Comparison of ENCODE assay signal across 7 mouse cellular contexts in genomic region chr16:20673706-20674303, GRCm38 (mm10). TPM values are rescaled to one million over a fixed set of nuclear protein-coding genes. Genes with fewer than 3 reads are reported as not detected.
DNase-seq lines count a peak whose midpoint lies in the region; ATAC-seq and TF ChIP-seq lines count a peak whose summit lies in the region.

No protein-coding gene starts in this region.

- peak overlapping the region; percentile 38; the same call in 1 of the 2 replicates for H3K27ac ChIP-seq in CH12.LX (ENCODE audit: insufficient read depth, low read depth)
- peak overlapping the region; percentile 91 for H3K27ac ChIP-seq in hindbrain, embryonic 16.5 days (ENCODE audit: low read depth, low read length)
- peak overlapping the region; percentile 95 for H3K27ac ChIP-seq in liver, embryonic 13.5 days
- H3K27ac ChIP-seq in spleen, adult 2 months (ENCODE audit: insufficient read depth, low read length): peak overlapping the region; percentile 50; the same call in 1 of the 2 replicates

- H3K4me1 ChIP-seq in CH12.LX (ENCODE audit: control insufficient read depth in 1 of 2, insufficient read depth in 2 of 2): peaks cover 15 to 48% of the 10 kb centered on the region in 2 experiments
- H3K4me1 ChIP-seq in hindbrain, embryonic 16.5 days (ENCODE audit: control insufficient read depth, insufficient read depth, low read depth, low read length): peaks cover 23% of the 10 kb centered on the region
- peaks cover 60% of the 10 kb centered on the region for H3K4me1 ChIP-seq in liver, embryonic 13.5 days (replicated peaks)
- peaks cover 8% of the 10 kb centered on the region; the same call in 1 of the 2 replicates for H3K4me1 ChIP-seq in spleen, adult 2 months (ENCODE audit: control insufficient read depth, insufficient read depth, insufficient read length)

- peak overlapping the region; percentile 97 for H3K9ac ChIP-seq in CH12.LX (ENCODE audit: insufficient read depth, low read depth)
- peak overlapping the region; percentile 90 for H3K9ac ChIP-seq in hindbrain, embryonic 16.5 days (ENCODE audit: low read depth, low read length)
- H3K9ac ChIP-seq in liver, embryonic 13.5 days: peak overlapping the region; percentile 96

- H3K9me3 ChIP-seq in CH12.LX (replicated peaks; ENCODE audit: low read length): no peaks in the 10 kb centered on the region
- no peaks in the 10 kb centered on the region for H3K9me3 ChIP-seq in hindbrain, embryonic 16.5 days (ENCODE audit: control insufficient read depth, low read length)
- H3K9me3 ChIP-seq in liver, embryonic 13.5 days (replicated peaks): no peaks in the 10 kb centered on the region

- peaks cover 60% of the 10 kb centered on the region for H3K79me2 ChIP-seq in CH12.LX (replicated peaks; ENCODE audit: control insufficient read depth, extremely low read depth, insufficient read depth, poor library complexity, severe bottlenecking)

- TF ChIP-seq RAD21 in CH12.LX (IDR thresholded peaks at IDR 0.05; ENCODE audit: low read depth, low read length): no peak

- H3K27me3 ChIP-seq in CH12.LX (replicated peaks): no peaks in the 10 kb centered on the region
- no peaks in the 10 kb centered on the region for H3K27me3 ChIP-seq in hindbrain, embryonic 16.5 days (replicated peaks; ENCODE audit: control insufficient read depth, insufficient read depth, low read length)
- H3K27me3 ChIP-seq in liver, embryonic 13.5 days: no peaks in the 10 kb centered on the region
- no peaks in the 10 kb centered on the region; the same call in 1 of the 2 replicates for H3K27me3 ChIP-seq in spleen, adult 2 months (ENCODE audit: control insufficient read depth, insufficient read depth, low read length)

- WGBS in hindbrain, embryonic 16.5 days: 14% methylated on average over 14 of the region's 14 CpGs
- 3% methylated on average over 14 of the region's 14 CpGs for WGBS in liver, embryonic 13.5 days (ENCODE audit: insufficient replicate concordance)
- 4% methylated on average over 14 of the region's 14 CpGs for WGBS in spleen, adult 2 months

- no peak for TF ChIP-seq POLR2A in CH12.LX (IDR thresholded peaks at IDR 0.05; ENCODE audit: low read depth, low read length)
- no peak for TF ChIP-seq POLR2A in spleen, adult 2 months (IDR thresholded peaks at IDR 0.05; ENCODE audit: low read depth, low read length)

- peak overlapping the region; percentile 83 for H3K4me2 ChIP-seq in CH12.LX (ENCODE audit: insufficient read depth, low read depth, poor library complexity, severe bottlenecking)
- peak overlapping the region; percentile 92 for H3K4me2 ChIP-seq in hindbrain, embryonic 16.5 days (ENCODE audit: low read length)
- peak overlapping the region; percentile 83 for H3K4me2 ChIP-seq in liver, embryonic 13.5 days

- dilution Hi-C loops in CH12.LX (cut with MboI; ENCODE audit: extremely low pct_ligation_motif_present, extremely low pct_unique_long_range_greater_than_20kb, low sequenced_read_pairs): no loop called here

- H3K4me3 ChIP-seq in CH12.LX (replicated peaks in 1 of 3; ENCODE audit: low read depth in 2 of 3, low read length in 2 of 3, poor library complexity in 1 of 3): peak overlapping the region; percentile 75 to 94 (median 87)
- peak overlapping the region; percentile 96 for H3K4me3 ChIP-seq in hindbrain, embryonic 16.5 days (ENCODE audit: low read length)
- peak overlapping the region; percentile 98 for H3K4me3 ChIP-seq in liver, embryonic 13.5 days (replicated peaks)
- peak overlapping the region; percentile 61 for H3K4me3 ChIP-seq in spleen, adult 2 months (ENCODE audit: extremely low read depth, insufficient read depth, insufficient read length)

- no peak for TF ChIP-seq EP300 in CH12.LX (IDR thresholded peaks at IDR 0.05; ENCODE audit: low read length)

- ATAC-seq in activated CD4-positive, CD25-positive, alpha-beta regulatory T cell, adult 4 months: peak; percentile 17
- ATAC-seq in erythroblast, adult 5-6 weeks (replicated peaks; ENCODE audit: low FRiP score, poor library complexity, severe bottlenecking): peak; percentile 54
- ATAC-seq in hindbrain, embryonic 16.5 days: no peak
- ATAC-seq in liver, embryonic 13.5 days (ENCODE audit: low read depth): peak; percentile 78

- H3K36me3 ChIP-seq in CH12.LX (replicated peaks in 1 of 2; ENCODE audit: control insufficient read depth in 1 of 2, insufficient read depth in 1 of 2, low read length in 1 of 2): peaks cover 40 to 50% of the 10 kb centered on the region in 2 experiments
- H3K36me3 ChIP-seq in hindbrain, embryonic 16.5 days (ENCODE audit: control insufficient read depth, insufficient read depth, low read length): peaks cover 33% of the 10 kb centered on the region
- H3K36me3 ChIP-seq in liver, embryonic 13.5 days: peaks cover 48% of the 10 kb centered on the region
- H3K36me3 ChIP-seq in spleen, adult 2 months (ENCODE audit: control insufficient read depth, insufficient read depth, low read length): peaks cover 16% of the 10 kb centered on the region

- TF ChIP-seq CTCF in CH12.LX (conservative IDR thresholded peaks at IDR 0.05 in 1 of 2, IDR thresholded peaks at IDR 0.05 in 1 of 2; ENCODE audit: low read depth in 2 of 2, low read length in 2 of 2): no peak
- TF ChIP-seq CTCF in spleen, adult 2 months (IDR thresholded peaks at IDR 0.05; ENCODE audit: extremely low read depth, insufficient read depth, insufficient read length, insufficient replicate concordance): no peak

- DNase-seq in CH12.LX (ENCODE audit: extremely low read depth): peak; percentile 70
- peak; percentile 75 for DNase-seq in liver, embryonic 13.5 days
- peak in 1 of 2 experiments; percentile 13 for DNase-seq in spleen, adult 2 months (ENCODE audit: low read depth in 1 of 2, low spot score in 2 of 2)
- DNase-seq in layer of hippocampus, adult 8-10 months (ENCODE audit: low spot score in 2 of 2): no peak

- in situ Hi-C loops in CH12.LX (cut with MboI; ENCODE audit: low pct_ligation_motif_present, low pct_unique_long_range_greater_than_20kb, low sequenced_read_pairs): no loop called here

RNA-seq across cellular contexts. Expression of gene Eif4g1, which starts 5.7 kb away (rescaled TPM):
- total RNA-seq in CH12.LX (2012; rRNA removed): 473 and 601 TPM in 2 replicates
- total RNA-seq in CH12.LX (2014; rRNA removed): 370 and 403 TPM in 2 replicates
- 492 and 519 TPM in 2 replicates for polyA plus RNA-seq in CH12.LX (2012; ENCODE audit: insufficient read length, low read depth)
- 10 to 100 TPM; 44.6 to 82.1 TPM for polyA plus RNA-seq in activated CD4-positive, CD25-positive, alpha-beta regulatory T cell, adult 4 months (2017; shearing (Covaris generic))
- 60.1 and 64.6 TPM in 2 replicates for total RNA-seq in erythroblast, adult 5-6 weeks (2015; ENCODE audit: low replicate concordance)
- 71.0 and 76.1 TPM in 2 replicates for total RNA-seq in erythroblast, adult 5-6 weeks (2017; ENCODE audit: low replicate concordance)
- polyA plus RNA-seq in hindbrain, embryonic 16.5 days (2015; fragmentation: Nextera tagmentation; extraction: Ambion mirVana): 133 and 143 TPM in 2 replicates
- 99.1 and 114 TPM in 2 replicates for polyA plus RNA-seq in liver, embryonic 13.5 days (2015; fragmentation: Nextera tagmentation; extraction: Ambion mirVana)
- 257 and 351 TPM in 2 replicates for polyA plus RNA-seq in spleen, adult 2 months (2012; rRNA removed)
- total RNA-seq in layer of hippocampus, adult 8-10 months (2022): 100 to 1,000 TPM; 273 to 282 (median 281) TPM

RNA-seq across cellular contexts. Expression of gene Fam131a, which starts 19.2 kb away (rescaled TPM):
- total RNA-seq in CH12.LX (2012; rRNA removed): 1.0 and 1.3 TPM in 2 replicates
- 0.50 and 0.77 TPM in 2 replicates for total RNA-seq in CH12.LX (2014; rRNA removed)
- polyA plus RNA-seq in CH12.LX (2012; ENCODE audit: insufficient read length, low read depth): 0.67 and 1.4 TPM in 2 replicates
- polyA plus RNA-seq in activated CD4-positive, CD25-positive, alpha-beta regulatory T cell, adult 4 months (2017; shearing (Covaris generic)): 1 to 10 TPM in 1 of 2 experiments, not detected in 1; 1.2 TPM
- not detected in 2 replicates for total RNA-seq in erythroblast, adult 5-6 weeks (2015; ENCODE audit: low replicate concordance)
- total RNA-seq in erythroblast, adult 5-6 weeks (2017; ENCODE audit: low replicate concordance): 0.26 and 0.70 TPM in 2 replicates
- polyA plus RNA-seq in hindbrain, embryonic 16.5 days (2015; fragmentation: Nextera tagmentation; extraction: Ambion mirVana): 49.6 and 56.7 TPM in 2 replicates
- polyA plus RNA-seq in liver, embryonic 13.5 days (2015; fragmentation: Nextera tagmentation; extraction: Ambion mirVana): 1.0 TPM in 2 replicates
- 5.9 and 8.3 TPM in 2 replicates for polyA plus RNA-seq in spleen, adult 2 months (2012; rRNA removed)
- total RNA-seq in layer of hippocampus, adult 8-10 months (2022): 100 to 1,000 TPM; 395 to 431 (median 412) TPM

RNA-seq across cellular contexts. Expression of gene Psmd2, which starts 22.4 kb away (rescaled TPM):
- total RNA-seq in CH12.LX (2012; rRNA removed): 340 and 410 TPM in 2 replicates
- 267 and 273 TPM in 2 replicates for total RNA-seq in CH12.LX (2014; rRNA removed)
- polyA plus RNA-seq in CH12.LX (2012; ENCODE audit: insufficient read length, low read depth): 528 and 678 TPM in 2 replicates
- 100 to 1,000 TPM; 152 to 157 TPM for polyA plus RNA-seq in activated CD4-positive, CD25-positive, alpha-beta regulatory T cell, adult 4 months (2017; shearing (Covaris generic))
- 27.9 and 60.4 TPM in 2 replicates for total RNA-seq in erythroblast, adult 5-6 weeks (2015; ENCODE audit: low replicate concordance)
- total RNA-seq in erythroblast, adult 5-6 weeks (2017; ENCODE audit: low replicate concordance): 82.0 and 97.2 TPM in 2 replicates
- polyA plus RNA-seq in hindbrain, embryonic 16.5 days (2015; fragmentation: Nextera tagmentation; extraction: Ambion mirVana): 372 and 378 TPM in 2 replicates
- 222 and 257 TPM in 2 replicates for polyA plus RNA-seq in liver, embryonic 13.5 days (2015; fragmentation: Nextera tagmentation; extraction: Ambion mirVana)
- polyA plus RNA-seq in spleen, adult 2 months (2012; rRNA removed): 41.8 and 42.7 TPM in 2 replicates
- total RNA-seq in layer of hippocampus, adult 8-10 months (2022): 100 to 1,000 TPM; 222 to 231 (median 228) TPM

RNA-seq across cellular contexts. Expression of gene Polr2h, which starts 43.7 kb away (rescaled TPM):
- 157 and 189 TPM in 2 replicates for total RNA-seq in CH12.LX (2012; rRNA removed)
- total RNA-seq in CH12.LX (2014; rRNA removed): 183 and 189 TPM in 2 replicates
- polyA plus RNA-seq in CH12.LX (2012; ENCODE audit: insufficient read length, low read depth): 117 and 146 TPM in 2 replicates
- 10 to 100 TPM; 72.6 to 80.2 TPM for polyA plus RNA-seq in activated CD4-positive, CD25-positive, alpha-beta regulatory T cell, adult 4 months (2017; shearing (Covaris generic))
- total RNA-seq in erythroblast, adult 5-6 weeks (2015; ENCODE audit: low replicate concordance): 7.9 and 15.9 TPM in 2 replicates
- 4.0 and 4.3 TPM in 2 replicates for total RNA-seq in erythroblast, adult 5-6 weeks (2017; ENCODE audit: low replicate concordance)
- polyA plus RNA-seq in hindbrain, embryonic 16.5 days (2015; fragmentation: Nextera tagmentation; extraction: Ambion mirVana): 87.7 and 94.6 TPM in 2 replicates
- 59.1 and 64.7 TPM in 2 replicates for polyA plus RNA-seq in liver, embryonic 13.5 days (2015; fragmentation: Nextera tagmentation; extraction: Ambion mirVana)
- 8.5 and 10.0 TPM in 2 replicates for polyA plus RNA-seq in spleen, adult 2 months (2012; rRNA removed)
- 10 to 100 TPM; 18.6 to 29.3 (median 22.7) TPM for total RNA-seq in layer of hippocampus, adult 8-10 months (2022)

RNA-seq across cellular contexts. Expression of gene Clcn2, which starts 43.7 kb away (rescaled TPM):
- total RNA-seq in CH12.LX (2012; rRNA removed) (4.2 and 4.5 TPM in 2 replicates), CH12.LX (2014; rRNA removed) (1.2 and 1.4 TPM in 2 replicates)
- 3.5 and 4.1 TPM in 2 replicates for polyA plus RNA-seq in CH12.LX (2012; ENCODE audit: insufficient read length, low read depth)
- polyA plus RNA-seq in activated CD4-positive, CD25-positive, alpha-beta regulatory T cell, adult 4 months (2017; shearing (Covaris generic)): 1 to 10 TPM; 1.3 to 2.0 TPM
- 1.7 and 5.0 TPM in 2 replicates for total RNA-seq in erythroblast, adult 5-6 weeks (2015; ENCODE audit: low replicate concordance)
- total RNA-seq in erythroblast, adult 5-6 weeks (2017; ENCODE audit: low replicate concordance): 3.3 and 8.9 TPM in 2 replicates
- 24.9 and 26.8 TPM in 2 replicates for polyA plus RNA-seq in hindbrain, embryonic 16.5 days (2015; fragmentation: Nextera tagmentation; extraction: Ambion mirVana)
- 7.4 and 7.6 TPM in 2 replicates for polyA plus RNA-seq in liver, embryonic 13.5 days (2015; fragmentation: Nextera tagmentation; extraction: Ambion mirVana)
- 8.5 and 12.1 TPM in 2 replicates for polyA plus RNA-seq in spleen, adult 2 months (2012; rRNA removed)
- total RNA-seq in layer of hippocampus, adult 8-10 months (2022): 100 to 1,000 TPM in 1 of 4 experiments, 10 to 100 TPM in 3; 83.1 to 103 (median 87.5) TPM

Comparison
In these comparisons a context has a peak if more than half of its experiments do, and no peak if none do; other contexts are left out.
1. DNase-seq: peak in CH12.LX (single experiment) and liver, embryonic 13.5 days (single experiment); none in layer of hippocampus, adult 8-10 months (0 of 2).
2. H3K27ac ChIP-seq: peak in every context shown above with its lines; median percentile 95 in liver, embryonic 13.5 days; 91 in hindbrain, embryonic 16.5 days; 50 in spleen, adult 2 months; 38 in CH12.LX.
3. Peak in every context shown above with its lines, with median percentiles within 50 percentile points of each other: H3K4me2 ChIP-seq, H3K4me3 ChIP-seq and H3K9ac ChIP-seq.